ENCODE assay signal across 15 mouse cellular contexts in genomic region chr7:116917921-116918670, GRCm38 (mm10).
"Had no signal": no experiment of that assay in that cellular context is flagged by ENCODE, and none has a peak within 500 bp of the region (broad histone marks: within the 10 kb centered on the region; RNA-seq: fewer than 3 reads in every experiment).

No protein-coding gene starts in this region.

- DNase-seq: kidney, adult 8-10 months; kidney, postnatal 36 days; left cerebral cortex, postnatal 4 days; lung, adult 2 months; lung, postnatal 10 days; right cerebral cortex, postnatal 4 days; thymus, postnatal 36 days had no signal

- H3K4me1 ChIP-seq: limb, embryonic 13.5 days; midbrain, embryonic 13.5 days; neural tube, embryonic 15.5 days had no signal

- H3K27ac ChIP-seq: layer of hippocampus, adult 2 months; limb, embryonic 13.5 days; liver, embryonic 14.5 days; midbrain, embryonic 13.5 days; neural tube, embryonic 15.5 days had no signal

- H3K4me3 ChIP-seq: layer of hippocampus, adult 2 months; limb, embryonic 13.5 days; midbrain, embryonic 13.5 days; myocyte; neural tube, embryonic 15.5 days had no signal

- ATAC-seq: inflammation-experienced regulatory T-cells, adult 6 months; intestine, postnatal 0 days; midbrain, embryonic 13.5 days had no signal
